Mouse (Mus musculus) left cerebral cortex, adult 8-10 months (tissue): ENCODE data around the gene Zfp787. TPM values are rescaled to one million over a fixed set of nuclear protein-coding genes. Genes with fewer than 3 reads are reported as not detected.

Source experiments
- DNase-seq, 2 experiments: peaks; one replicate each; pipeline ENCODE4 v3.0.0; 2022; ENCODE audit warnings: low spot score in 2 of 2
- total RNA-seq, 4 experiments: library from RNA; stranded (reverse); gene quantifications; 2 replicates each; pipeline ENCODE4 v1.2.4; 2022

Gene Zfp787
- total RNA-seq, 4 experiments from 2014 or later = 29.2 to 35.3 (median 32.1) TPM

DNA sequence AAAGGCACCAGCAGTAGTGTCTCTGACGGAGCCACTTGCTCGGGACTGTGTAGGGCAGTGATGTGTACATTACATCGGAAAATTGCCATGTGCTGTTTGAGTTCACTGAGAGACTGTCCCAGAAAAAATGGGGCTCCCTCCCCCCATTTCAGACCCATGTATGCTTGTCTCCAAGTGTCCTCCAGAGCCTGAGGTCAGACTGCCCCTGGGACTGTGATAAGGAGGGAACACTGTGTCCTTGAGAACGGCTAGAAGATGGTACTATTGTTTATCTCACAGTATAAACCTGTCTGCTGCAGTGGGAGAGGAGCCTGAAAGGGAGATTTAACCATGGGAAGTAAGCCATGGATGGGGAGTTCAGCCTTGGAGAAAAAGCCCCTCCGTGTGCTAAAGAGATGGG lies 8.9 kb upstream of the Zfp787 start:
- no peak for DNase-seq

DNA sequence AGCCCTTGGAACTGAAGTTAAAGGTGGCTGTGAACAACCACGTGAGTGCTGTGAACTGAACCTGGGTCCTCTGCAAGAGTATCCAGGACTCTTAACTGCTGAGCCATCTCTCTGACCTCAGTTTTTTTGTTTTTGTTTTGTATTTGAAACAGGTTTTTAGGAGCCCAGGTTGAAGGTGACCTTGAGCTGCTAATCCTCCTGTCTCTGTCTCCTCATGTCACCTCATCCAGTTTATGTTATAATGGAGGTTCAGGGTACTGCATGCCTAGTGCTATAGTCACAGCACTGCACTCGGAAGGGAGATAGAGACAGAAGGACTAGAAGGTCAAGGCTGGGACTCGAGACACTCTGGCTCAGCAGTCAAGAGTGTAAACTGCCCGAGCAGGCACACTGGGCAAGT lies 6.4 kb upstream of the Zfp787 start:
- no peak for DNase-seq

DNA sequence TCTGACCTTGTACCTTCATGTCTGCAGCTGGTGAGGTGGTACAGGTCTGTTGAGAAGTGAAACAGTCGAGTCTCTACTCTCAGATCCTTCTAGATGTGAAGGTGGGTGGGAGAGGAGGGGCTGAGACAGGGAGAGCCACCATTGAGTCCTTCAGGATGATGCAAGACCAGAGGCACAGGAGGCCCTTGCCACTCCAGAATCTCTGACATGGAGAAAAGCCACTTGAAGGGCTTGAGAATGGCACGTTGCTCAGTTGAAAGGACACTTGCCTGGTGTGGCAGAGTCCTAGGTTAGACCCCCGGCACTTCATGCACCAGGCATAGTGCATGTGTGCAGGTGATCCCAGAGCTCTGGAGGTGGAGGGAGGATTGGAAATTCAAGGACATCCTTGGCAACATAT lies 5.7 kb upstream of the Zfp787 start:
- no peak for DNase-seq

DNA sequence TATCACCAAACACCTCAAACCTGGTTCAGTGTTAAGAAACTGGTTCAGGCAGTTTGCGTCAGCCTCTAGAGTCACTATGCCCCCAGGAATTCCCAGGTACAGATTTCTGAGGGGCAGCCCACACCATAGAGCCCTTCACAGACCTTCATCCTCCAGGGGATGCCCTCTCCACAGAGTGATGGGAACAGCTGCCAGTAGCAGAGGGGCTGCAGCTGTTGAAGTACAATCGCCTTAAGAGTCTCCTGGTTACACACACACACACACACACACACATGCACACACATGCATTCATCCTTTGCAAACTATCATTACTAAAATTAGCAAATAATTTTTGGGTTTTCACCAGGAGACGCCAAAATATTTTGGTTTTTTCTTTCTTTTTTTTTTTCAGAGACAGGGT lies 3.8 kb upstream of the Zfp787 start:
- no peak for DNase-seq

DNA sequence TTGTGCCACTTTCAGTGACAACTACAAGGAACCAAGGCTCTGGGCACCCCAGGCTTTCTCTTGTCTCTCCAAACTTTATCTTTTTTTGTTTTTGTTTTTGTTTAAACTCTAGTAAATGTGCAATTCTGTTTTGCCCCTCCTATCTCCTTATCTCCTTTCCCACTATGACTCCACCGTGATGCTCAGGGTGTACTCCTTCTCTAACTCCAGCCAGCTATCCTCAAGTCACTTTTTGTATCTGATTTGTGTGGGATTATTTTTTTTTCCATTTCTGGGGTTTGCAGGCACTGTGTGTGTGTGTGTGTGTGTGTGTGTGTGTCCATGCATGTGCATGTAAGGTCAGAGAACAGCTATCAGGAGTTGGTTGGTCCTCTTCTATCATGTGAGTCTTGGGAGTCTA lies 1.7 kb upstream of the Zfp787 start:
- DNase-seq = no peak

DNA sequence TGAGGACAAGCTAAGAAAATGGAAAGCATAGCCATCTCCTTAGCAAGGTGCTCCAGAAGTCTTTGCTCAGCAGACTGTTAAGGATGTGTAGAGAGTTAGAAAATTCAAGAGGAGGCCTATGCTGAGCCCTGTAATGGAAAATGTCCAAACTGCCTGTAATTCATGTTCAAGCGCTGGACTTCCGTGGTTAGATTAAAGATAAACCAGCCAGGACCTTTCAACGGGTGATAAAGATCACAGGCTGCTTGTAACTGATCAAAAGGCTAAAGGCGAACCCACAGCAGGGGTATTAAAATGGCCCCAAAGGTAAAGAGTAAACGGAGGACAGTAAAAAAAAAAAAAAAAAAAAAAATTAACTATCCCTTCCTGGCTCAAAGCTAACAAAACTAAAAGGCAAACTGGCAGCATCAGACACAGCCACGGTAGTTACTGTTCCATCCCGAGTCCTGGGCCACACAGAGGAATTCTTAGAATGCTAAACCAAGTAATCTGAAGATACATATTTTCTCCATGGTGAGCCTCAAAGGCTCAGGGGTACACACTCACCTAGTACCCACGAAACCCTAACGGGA lies 1.2 kb upstream of the Zfp787 start:
- DNase-seq = no peak

DNA sequence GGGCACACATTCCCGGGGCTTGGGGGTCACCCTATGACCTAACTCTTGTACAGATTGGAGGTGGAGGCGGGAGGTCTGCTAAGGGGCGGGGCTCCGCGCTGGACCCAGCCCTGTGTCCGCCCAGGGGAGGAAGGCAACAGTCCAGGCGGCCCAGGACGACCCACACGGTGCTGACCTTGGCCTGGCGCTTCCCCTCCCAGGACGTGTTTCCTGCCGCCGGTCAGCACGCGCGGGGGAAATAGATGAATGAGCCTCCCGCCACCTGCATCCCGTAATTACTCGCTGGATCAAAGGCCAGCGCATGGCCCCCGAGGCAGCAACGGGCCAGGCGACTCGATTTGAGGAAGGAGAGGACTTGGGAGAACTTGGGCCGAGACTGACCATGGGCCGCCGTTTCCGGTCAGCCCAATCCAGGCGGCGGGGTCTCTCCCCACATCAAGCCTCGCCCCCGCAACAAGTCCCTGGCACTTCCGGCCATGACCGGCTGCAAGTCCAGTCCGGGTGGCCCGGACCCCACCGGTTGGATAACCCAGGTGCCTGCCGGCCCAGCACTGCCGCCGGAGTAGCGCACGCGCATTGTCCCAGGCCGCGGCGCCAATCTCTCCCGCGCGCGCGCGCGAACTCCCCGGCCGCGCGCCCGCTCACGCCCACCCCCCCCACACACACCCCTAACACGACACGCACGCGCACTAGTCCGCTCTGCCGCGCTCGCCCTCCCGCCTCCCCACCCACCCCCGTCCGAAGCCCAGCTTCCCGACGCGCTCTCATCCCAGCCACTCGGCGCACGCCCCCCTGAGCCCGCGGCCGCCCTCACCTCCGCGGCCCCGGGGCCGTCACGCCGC lies 545 bp downstream of the Zfp787 start:
- DNase-seq = peak; percentile 61 to 68

DNA sequence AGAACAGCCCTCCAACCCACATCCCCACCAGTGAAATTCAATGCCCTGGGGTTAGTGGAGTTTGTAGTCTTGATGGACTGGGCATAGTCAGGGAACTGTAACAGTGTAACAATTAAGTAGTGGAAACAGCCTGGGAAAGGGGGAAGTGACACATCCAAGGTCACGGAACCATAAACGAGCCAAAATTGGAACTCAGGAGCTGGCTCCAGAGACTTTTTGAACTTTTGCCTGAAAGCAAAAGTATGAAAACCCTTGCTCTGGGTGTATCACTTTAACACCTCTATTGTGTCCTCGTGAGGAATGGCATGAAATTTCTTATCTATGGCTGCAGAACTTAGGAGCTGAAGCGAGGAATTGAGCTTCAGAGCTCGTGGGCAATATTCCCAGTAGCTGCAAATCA lies 1.6 kb downstream of the Zfp787 start:
- DNase-seq = no peak

DNA sequence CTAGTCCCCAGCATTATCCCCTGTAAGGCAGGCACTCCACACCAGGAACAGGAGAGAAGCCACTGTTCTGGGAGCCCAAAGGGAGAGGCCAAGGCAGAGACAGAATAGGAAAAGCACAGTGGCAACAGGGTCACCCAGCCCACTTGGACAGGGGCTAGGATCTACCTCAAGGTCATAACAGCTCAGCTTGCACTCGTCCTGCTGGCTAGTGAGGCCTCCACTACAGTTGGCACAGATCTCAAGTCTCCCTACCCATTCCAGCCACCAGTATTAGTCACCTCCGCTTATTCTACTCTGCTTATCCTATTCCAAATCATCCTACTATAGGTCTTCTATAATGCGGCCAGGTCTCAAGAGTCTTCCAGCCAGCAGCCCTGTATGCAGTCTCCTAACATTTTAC lies 2.7 kb downstream of the Zfp787 start:
- no peak for DNase-seq

DNA sequence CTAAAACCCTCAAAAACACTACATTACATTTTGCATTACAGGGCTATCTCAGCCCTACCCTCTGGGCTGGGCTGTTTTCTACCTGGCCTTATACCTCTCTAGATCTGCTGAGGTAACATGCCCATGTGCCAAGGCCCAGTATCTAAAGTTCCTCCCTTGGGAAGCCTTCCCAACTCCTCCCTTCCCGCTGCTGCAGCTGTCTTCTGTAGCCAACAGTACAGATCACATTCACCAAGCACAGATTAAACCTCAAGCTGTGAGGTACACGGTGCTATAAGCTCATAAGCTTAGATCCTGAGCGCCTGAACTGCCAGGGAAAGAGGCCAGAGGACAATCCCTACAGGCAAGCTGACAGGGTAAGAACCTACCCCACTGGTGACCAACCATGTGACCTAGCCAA lies 3.8 kb downstream of the Zfp787 start:
- no peak for DNase-seq

DNA sequence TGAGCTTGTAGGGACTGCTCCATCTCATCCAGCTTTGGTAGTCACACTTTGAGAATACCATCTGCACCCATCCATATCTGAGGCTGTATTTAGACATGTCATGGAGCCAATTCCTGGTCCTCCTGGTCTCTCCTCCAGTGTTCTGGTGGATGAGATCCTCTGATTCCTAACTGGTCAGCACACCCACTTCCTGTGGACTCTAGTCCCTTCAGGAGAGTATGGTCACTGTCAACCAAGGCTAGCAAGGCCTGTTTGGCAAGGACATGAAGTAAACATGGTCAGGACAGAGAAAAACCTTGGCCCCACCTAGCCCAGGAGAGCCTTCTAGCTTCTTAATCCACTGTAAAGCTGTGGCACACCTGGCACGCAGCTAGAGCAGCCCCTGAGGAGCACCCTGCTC lies 4.5 kb downstream of the Zfp787 start:
- DNase-seq = no peak

DNA sequence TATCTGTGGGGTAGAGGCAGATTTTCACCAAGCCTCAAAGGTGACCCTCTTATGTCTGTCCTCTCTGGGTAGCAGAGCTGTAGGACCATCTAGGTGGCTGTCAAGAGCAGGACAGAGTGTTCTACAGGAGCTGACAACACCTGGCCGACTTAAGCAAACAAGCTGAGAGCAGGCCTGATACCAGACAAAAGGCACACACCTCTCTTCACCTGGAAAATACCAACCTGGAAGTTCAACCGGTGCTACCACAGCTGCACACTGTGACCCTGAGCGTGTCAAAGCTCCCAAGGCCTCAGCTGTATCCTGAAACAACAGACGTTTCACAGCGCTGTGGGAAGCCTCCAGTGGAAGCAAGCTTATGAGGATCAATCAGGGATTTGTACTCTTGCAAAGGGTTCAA lies 8.1 kb downstream of the Zfp787 start:
- DNase-seq = no peak

DNA sequence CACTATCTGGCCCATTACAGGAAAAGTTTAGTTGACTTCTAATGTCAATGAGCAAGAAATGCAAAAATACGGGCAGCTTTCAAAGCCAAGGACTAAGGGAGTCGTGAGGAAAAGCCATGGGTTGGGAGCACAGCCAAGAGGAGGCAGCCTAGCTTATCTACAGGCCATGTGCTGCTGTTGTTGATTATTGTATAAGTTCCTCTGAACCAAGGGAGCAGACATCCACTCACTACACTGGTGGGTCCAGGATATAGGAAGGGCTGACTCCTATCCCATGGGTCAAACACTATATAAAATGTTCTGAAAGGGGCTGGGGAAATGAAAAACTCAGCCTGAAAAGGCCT lies 8.8 kb downstream of the Zfp787 start:
- DNase-seq = no peak

DNA sequence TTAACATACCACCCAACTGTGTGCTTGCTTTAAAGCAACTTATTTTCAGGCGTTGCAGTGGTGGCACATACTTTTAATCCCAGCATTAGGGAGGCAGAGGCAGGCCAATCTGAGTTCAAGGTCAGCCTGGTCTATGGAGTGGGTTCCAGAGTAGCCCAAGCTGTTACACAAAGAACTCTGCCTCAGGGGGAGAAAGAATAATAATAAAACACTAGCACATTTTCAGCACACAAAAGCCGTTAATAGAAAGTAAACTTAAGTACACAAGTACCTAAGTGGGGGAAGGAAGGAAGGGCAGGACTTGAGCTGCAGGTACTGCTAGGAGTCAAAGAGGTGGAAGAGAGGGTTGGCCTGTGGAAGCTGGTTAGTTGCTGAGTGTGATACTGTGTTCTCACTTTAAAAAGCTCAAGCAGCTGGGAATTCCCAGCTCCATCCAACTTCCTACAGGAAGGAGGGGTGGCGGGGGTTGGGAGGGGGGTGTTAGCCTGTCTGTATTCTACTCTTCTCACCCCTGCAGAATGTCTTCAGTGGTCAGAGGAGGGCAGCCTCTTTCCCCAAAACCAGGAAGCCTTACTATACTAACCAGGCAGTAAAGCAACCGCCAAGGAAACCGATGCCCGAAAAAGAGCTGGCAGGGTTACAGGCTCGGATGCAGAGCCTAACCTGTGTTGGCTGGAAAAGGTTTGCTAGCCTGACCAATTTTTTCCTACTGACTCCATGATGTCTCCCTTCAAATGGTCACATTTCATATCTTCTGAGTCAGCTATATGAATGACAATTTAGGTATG lies 9.4 kb downstream of the Zfp787 start:
- no peak for DNase-seq

DNA sequence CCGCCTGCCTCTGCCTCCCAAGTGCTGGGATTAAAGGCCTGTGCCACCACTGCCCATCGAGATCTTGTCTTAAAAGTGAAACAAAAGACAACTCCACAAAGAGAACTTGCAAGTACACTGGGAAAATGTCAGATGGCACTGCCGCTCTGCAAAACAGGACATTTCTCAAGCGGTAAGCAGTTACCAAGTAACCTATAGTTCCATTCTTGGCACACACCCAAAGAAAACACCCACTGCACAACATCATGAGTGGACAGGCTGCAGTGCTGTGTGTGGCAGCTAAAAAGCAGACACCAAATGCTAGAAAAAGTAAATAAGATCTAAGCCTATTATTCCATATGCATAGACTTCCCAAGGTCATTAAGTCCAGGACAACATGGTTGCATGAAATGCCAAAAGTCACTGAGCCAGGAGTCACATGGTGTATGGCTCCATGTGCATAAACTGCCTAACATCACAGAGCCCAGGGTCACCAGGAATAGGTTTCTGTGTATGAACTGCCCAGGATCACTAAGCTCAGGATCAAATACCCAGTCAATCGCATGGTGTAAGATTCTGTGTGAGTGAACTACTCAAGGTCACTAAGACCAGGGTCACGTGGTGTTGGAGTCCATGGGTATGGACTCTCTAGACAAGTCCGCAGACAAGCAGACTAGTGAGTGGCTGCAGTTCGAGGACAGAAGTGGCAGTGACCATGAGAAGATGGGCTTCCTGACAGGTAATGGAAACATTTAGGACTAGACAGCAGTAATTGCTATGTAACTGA lies 10.2 kb downstream of the Zfp787 start:
- DNase-seq = no peak

DNA sequence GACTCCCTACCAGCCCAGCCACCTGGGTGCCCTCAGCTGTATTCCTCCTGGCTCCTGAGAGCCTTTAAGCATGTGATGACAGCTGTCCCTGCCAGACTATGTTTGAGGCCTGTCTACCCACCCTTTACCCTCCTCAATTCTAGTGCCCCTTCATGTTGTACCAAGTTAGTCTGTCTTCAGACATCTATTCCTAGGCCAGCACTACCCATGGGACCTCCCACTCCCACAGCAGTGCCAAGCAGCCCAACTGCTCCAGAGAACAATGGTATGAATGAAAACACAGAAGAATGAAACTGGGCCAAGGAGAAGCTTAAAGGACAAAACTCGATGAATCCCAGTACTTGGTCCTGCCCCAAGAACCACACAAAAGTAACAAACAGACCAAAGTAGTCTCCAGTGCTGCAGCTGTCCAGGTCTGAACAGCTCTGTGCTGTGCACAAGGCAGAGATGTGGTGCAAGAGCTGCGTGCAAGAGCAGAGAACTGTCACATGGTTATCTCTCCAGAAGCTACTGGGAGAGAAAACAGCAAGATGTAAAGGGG lies 11.7 kb downstream of the Zfp787 start:
- DNase-seq = no peak

DNA sequence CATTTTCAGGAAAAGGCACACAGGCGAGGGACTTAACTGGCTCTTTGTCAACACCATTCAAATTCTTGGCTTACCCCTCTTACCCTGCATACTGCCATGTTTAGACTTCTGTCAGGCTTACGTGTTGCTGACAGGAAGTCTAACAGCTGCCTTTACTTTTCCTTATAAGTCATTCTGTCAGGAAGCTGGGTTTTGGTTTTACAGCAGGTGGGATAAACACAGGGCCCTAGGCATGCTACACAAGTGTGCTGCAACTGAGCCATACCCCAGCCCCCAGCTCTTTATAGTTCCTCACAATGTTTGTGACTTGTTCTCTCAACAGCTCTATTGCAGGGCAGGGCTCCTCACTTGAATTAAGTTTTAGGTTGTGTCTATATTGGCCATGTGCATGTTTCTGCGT lies 16.5 kb downstream of the Zfp787 start:
- DNase-seq = no peak

DNA sequence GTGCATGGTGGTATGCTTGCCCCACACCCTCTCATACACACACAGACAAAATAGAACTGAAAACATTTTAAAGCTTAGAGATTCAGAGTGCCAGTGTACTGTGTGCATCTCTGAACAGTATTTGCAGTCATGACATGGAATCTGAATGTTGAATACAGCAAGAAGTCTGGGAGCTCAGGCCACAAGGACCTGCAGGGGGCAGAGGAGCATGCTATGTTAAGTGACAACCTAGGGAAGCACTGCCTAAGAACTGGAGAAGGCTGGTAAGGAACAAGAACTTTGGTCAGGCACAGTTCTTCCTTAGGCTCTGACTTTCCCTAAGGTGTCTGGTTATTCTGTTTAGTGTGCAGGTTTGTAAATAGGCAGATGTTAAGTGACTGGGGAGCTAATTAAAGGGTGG lies 19.3 kb downstream of the Zfp787 start:
- no peak for DNase-seq

DNA sequence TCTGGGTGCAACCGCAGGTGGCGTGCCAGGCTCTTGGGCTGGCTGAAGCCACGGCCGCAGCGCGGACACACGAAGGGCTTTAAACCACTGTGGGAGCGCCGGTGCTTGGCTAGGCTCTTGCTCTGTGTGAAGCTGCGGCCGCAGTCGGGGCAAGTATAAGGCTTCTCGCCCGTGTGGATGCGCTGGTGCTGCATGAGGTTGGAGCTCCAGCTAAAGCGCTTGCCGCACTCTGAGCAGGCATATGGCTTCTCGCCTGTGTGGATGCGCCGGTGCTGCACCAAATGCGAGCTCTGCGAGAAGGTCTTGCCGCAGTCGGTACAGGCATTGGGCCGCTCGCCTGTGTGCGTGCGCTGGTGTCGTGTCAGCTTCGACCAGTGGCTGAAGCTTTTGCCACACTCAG lies 23.2 kb downstream of the Zfp787 start:
- no peak for DNase-seq

DNA sequence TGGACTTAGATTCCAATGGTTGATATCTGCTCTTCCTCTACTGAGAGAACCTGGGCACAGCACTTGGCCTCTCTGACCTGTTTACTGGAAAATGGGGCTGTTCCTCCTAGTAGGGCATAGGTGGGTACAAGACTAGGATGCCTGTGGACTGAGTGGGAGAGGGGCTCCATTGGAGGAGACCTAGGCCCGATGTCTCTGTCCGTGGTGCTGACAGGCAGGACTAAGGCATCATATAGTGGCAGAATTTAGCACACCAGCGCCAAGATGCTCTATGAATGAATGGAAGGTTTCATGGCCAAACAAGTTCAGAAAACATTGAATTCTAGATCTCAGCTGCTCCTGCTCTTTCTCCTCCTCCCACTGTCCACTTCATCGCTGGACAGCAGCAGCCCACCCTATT lies 25.5 kb downstream of the Zfp787 start:
- no peak for DNase-seq

DNA sequence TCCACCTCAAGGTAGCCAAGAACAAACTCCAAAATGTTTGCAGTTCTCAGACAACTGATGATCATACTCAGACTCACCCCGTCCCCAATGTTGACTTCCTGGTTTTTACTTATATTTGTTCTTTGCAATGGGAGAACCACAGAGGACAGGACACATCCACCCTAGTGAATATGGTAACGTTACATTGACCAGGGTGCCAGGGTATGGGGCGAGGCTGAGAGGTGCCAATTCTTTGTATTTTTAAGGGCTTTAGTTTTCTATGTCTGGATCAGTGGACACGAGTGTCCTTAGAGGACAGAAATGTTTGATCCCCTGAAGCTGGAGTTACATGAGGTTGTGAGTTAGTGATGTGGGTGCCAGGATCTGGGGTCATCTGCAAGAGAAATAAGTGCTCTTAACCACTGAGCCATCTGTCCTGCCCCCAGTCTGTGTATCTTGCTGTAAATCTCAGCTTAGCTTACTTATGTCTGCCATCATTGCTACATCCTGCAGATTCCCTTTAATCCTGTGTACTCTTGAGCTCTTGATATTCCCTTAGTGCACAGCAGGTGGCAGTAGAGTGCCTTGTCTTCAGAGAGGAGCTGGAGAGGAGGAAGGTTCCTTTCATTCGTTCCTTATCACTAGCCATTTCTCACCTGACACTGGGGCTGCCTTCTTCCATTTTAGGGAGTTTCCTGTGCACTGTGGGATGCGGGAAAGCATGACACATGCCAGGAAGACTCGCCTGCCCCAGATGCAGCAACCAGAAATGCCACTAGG lies 28.9 kb downstream of the Zfp787 start:
- peak; percentile 62 to 75 for DNase-seq
